In genomic region chr7:64234310-64234820, GRCm38 (mm10) we compare ENCODE assay signal across 13 mouse cellular contexts.
"Had no signal": no experiment of that assay in that cellular context is flagged by ENCODE, and none has a peak within 500 bp of the region (broad histone marks: within the 10 kb centered on the region; RNA-seq: fewer than 3 reads in every experiment).

No protein-coding gene starts in this region.

- DNase-seq: lung, adult 18-20 months; lung, embryonic 14.5 days; lung, postnatal 10 days; lung, postnatal 4 days; retina, postnatal 1 day; right cerebral cortex, adult 18-20 months; right cerebral cortex, postnatal 25 days; right cerebral cortex, postnatal 4 days; spleen, adult 18-20 months; thymus, adult 2 months; thymus, postnatal 4 days had no signal

- ATAC-seq: midbrain, embryonic 13.5 days; midbrain, embryonic 16.5 days had no signal
